Mouse (Mus musculus): Measurements from ENCODE around the gene Vars. TPM values are rescaled to one million over a fixed set of nuclear protein-coding genes. Genes with fewer than 3 reads are reported as not detected.
A peak's percentile ranks its signal among the peaks of the same experiment; 100 is the strongest.
"Not testable (repeated sequence)": the region's sequence is repeated elsewhere in the genome, so short reads cannot be mapped to it uniquely, and the experiment has no call there.

The Vars gene
- polyA plus RNA-seq, 1 experiment from 2014 or later: 74.0 TPM

DNA sequence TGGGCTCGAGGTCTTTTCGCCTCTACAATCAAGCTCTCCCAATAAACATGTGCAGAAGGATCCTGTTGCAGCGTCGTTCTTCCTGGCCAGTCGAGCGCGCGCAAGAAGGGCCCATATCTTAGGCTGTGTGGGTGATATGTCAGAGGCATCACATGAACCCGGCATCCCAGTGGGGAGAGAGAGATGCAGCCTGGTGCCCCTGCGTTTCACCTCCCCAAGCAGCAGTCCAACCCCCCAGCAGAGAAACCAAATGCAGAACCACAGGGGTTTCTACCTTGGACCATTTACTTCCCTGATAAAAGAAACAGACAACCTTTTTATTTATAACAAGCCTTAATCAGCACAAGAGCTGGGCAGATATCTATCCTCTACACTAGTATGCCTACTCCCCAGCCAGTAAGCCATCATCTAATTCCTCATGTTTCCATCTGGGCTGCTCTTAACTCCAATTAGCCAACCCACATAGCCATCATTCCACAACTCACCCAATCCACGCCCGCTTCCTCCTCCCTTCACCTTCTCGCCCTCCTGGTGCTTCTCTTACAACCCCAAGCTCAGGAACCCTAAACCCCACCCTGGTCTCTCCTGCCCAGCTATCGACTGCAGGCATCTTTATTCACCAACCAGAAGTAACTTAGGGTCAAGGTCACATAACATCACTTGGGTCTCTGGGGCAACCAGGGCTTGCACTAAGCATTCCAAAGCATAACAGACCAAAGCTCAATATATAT is 4.2 kb upstream of the Vars start:
- Histone ChIP-seq H3K4me2 (replicated peaks; ENCODE audit: low read depth) (peak overlapping the region; percentile 24; the same call in 1 of the 2 replicates), H3K4me1 (replicated peaks; ENCODE audit: control insufficient read depth, insufficient read depth, low read length) (peaks cover 8% of the 10 kb centered on the region; the same call in 1 of the 2 replicates), H3K27me3 (replicated peaks; ENCODE audit: control insufficient read depth, insufficient read depth, low read length) (no peaks in the 10 kb centered on the region), H3K4me3 (ENCODE audit: low read depth, low read length) (no peak overlapping the region), H3K9ac (ENCODE audit: low read depth, low read length) (no peak overlapping the region), H3K9me3 (ENCODE audit: control insufficient read depth) (no peaks in the 10 kb centered on the region), H3K27ac (ENCODE audit: low read depth, low read length) (no peak overlapping the region), H3K36me3 (ENCODE audit: control insufficient read depth, insufficient read depth) (no peaks in the 10 kb centered on the region; the same call in 1 of the 2 replicates)
- 83% methylated on average over 12 of the region's 14 CpGs for WGBS
- no peak for ATAC-seq
- TF ChIP-seq CTCF (IDR thresholded peaks at IDR 0.05; ENCODE audit: low read depth): no peak

DNA sequence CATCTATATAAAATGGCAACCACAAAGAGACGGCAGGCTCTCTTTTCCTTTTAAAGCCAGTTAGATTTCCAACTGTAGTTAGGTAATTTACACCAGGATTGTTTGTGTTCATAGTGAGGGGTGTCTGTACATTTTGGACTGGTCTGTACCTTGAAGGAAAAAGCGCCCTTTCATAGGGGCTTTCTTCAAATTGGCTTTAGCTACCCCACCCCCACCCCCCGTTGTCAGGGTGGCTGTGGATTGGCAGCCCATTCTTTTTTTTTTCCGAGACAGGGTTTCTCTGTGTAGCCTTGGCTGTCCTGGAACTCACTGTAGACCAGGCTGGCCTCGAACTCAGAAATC is 3.7 kb upstream of the Vars start:
- peak overlapping the region; percentile 24; the same call in 1 of the 2 replicates for H3K4me2 ChIP-seq (replicated peaks; ENCODE audit: low read depth)

DNA sequence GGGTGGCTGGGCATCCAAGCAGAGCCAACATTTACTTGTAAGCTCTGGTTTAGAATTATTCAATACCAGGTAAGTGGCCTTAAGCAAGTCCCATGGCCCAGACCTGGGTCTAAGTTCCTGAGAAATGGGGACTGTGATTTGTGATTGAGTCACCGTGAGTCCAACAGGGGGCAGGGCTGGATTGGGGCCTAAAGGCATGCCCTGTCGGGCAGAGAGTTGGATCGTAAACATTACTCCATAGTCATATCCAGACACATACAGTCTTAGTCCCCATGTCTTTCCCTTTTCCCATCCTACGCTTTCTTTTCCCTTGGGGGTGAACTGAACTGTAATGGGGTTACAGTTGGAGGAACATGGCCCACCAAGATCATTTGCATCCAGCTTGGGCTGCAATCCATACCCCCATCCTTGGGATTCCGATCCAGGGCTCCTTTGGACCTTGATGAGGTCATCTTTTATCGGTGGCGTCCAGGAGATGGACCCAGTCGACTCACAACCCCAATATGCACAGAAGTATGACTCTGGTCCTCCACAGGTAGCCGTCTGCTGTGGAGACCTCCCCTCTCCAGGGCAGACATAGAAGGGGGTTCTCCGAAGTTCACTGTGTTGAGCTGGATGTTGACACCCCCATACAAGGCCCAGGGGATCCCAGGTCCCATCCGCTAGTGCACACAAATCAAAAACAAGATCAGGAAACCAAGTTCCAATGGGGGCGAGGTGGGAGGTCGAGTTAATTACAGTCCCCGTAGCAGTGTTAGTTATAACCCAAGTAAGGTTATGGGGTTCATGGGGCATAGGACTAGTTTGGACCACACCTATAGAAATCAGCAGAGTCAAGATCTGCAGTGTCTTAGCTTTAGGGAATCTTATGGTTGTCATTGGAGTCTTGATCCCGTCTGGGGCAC is 2.0 kb upstream of the Vars start:
- peak; percentile 32; the same call in 1 of the 2 replicates for TF ChIP-seq CTCF (IDR thresholded peaks at IDR 0.05; ENCODE audit: low read depth)
- WGBS: 80% methylated on average over 15 of the region's 15 CpGs
- Histone ChIP-seq H3K9ac (ENCODE audit: low read depth, low read length) (0 out of 2 replicates have a peak overlapping the region, but pooled peaks have one; percentile 22), H3K27me3 (replicated peaks; ENCODE audit: control insufficient read depth, insufficient read depth, low read length) (no peaks in the 10 kb centered on the region), H3K9me3 (ENCODE audit: control insufficient read depth) (no peaks in the 10 kb centered on the region), H3K27ac (ENCODE audit: low read depth, low read length) (no peak overlapping the region; the same call in 1 of the 2 replicates), H3K36me3 (ENCODE audit: control insufficient read depth, insufficient read depth) (no peaks in the 10 kb centered on the region), H3K4me1 (replicated peaks; ENCODE audit: control insufficient read depth, insufficient read depth, low read length) (peaks cover 8% of the 10 kb centered on the region; the same call in 1 of the 2 replicates), H3K4me2 (replicated peaks; ENCODE audit: low read depth) (peak overlapping the region; percentile 96), H3K4me3 (ENCODE audit: low read depth, low read length) (peak overlapping the region; percentile 68; the same call in 1 of the 2 replicates)
- ATAC-seq: no peak

More for the DNA sequence above, 3.7 kb upstream of the Vars start:
- no peak for TF ChIP-seq CTCF (IDR thresholded peaks at IDR 0.05; ENCODE audit: low read depth)
- Histone ChIP-seq H3K27me3 (replicated peaks; ENCODE audit: control insufficient read depth, insufficient read depth, low read length) (no peaks in the 10 kb centered on the region), H3K9me3 (ENCODE audit: control insufficient read depth) (no peaks in the 10 kb centered on the region), H3K36me3 (ENCODE audit: control insufficient read depth, insufficient read depth) (no peaks in the 10 kb centered on the region; the same call in 1 of the 2 replicates), H3K9ac (ENCODE audit: low read depth, low read length) (no peak overlapping the region), H3K4me1 (replicated peaks; ENCODE audit: control insufficient read depth, insufficient read depth, low read length) (peaks cover 8% of the 10 kb centered on the region; the same call in 1 of the 2 replicates), H3K4me3 (ENCODE audit: low read depth, low read length) (no peak overlapping the region), H3K27ac (ENCODE audit: low read depth, low read length) (no peak overlapping the region)
- no peak for ATAC-seq
- WGBS: 81% methylated on average over 5 of the region's 5 CpGs

DNA sequence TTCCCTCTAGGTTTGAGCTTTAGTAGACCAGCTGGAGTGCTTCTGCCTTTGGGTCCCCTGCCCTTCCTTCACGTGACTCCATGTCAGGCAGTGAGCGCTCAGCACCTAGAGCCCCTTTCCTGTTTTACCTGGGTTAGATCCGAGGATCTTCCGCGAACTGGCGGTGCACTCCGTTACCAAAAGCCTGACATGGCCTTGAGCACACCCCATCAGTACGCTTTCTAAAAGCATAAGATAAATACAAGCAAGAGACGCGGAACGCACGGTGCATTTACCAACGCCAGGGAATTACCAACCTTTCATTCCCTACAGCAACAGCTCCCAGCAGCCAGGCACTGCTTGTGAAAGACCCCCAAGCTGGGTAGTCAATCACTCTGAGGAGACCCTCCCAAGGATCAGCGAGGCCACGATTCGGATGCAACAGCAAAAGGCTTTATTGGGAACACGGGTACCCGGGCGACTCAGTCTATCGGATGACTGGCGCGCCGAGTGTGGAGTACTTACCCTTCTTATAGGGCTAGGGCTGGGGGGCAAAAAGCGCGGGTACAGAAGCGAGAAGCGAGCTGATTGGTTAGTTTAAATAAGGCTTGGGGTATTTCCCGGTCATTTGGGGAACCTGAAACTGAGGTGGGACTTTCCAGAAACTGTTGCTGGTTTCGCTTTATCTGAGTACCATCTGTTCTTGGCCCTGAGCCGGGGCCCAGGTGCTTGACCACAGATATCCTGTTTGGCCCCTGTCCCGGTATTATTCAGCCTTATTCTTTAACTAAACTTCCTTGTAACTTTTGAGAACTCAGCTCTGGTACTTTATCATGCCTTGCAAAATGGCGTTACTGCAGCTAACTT is 693 bp upstream of the Vars start:
- H3K9me3 ChIP-seq (ENCODE audit: control insufficient read depth); ATAC-seq; H3K27me3 ChIP-seq (replicated peaks; ENCODE audit: control insufficient read depth, insufficient read depth, low read length); H3K4me1 ChIP-seq (replicated peaks; ENCODE audit: control insufficient read depth, insufficient read depth, low read length): not testable (repeated sequence)
- Histone ChIP-seq H3K9ac (ENCODE audit: low read depth, low read length) (peak overlapping the region; percentile 76), H3K4me2 (replicated peaks; ENCODE audit: low read depth) (peak overlapping the region; percentile 96), H3K36me3 (ENCODE audit: control insufficient read depth, insufficient read depth) (peaks cover 11% of the 10 kb centered on the region), H3K4me3 (ENCODE audit: low read depth, low read length) (peak overlapping the region; percentile 68), H3K27ac (ENCODE audit: low read depth, low read length) (peak overlapping the region; percentile 93)
- 9% methylated on average over 29 of the region's 32 CpGs for WGBS

DNA sequence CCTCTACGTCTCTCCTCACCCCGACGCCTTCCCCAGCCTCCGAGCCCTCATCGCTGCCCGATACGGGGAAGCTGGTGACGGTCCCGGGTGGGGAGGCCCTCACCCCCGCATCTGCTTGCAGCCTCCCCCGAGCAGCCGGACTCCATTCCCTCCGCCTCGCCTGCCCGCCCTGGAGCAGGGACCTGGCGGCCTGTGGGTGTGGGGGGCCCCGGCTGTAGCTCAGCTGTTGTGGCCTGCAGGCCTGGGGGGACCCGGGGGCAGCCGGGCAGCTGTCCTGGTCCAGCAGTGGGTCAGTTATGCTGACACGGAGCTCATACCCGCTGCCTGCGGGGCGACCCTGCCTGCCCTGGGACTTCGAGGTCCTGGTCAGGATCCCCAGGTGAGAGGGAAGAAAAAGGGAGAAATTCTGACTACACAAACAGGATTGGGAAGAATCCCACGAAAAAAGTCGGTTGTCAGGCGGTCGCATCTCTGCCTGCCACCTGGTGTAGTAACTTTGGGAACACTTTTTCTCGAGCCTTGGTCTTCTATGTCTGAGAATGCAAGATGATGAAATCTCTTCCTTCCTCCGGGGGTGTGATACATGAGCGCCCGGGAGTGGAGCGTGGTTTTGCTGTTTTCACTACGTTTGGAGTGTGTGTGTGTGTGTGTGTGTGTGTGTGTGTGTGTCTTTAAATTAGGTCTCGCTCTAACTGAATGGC is 815 bp downstream of the Vars start:
- Histone ChIP-seq H3K9me3 (ENCODE audit: control insufficient read depth) (no peaks in the 10 kb centered on the region), H3K4me3 (ENCODE audit: low read depth, low read length) (peak overlapping the region; percentile 68), H3K27me3 (replicated peaks; ENCODE audit: control insufficient read depth, insufficient read depth, low read length) (no peaks in the 10 kb centered on the region), H3K9ac (ENCODE audit: low read depth, low read length) (peak overlapping the region; percentile 76), H3K4me1 (replicated peaks; ENCODE audit: control insufficient read depth, insufficient read depth, low read length) (peaks cover 8% of the 10 kb centered on the region; the same call in 1 of the 2 replicates), H3K27ac (ENCODE audit: low read depth, low read length) (peak overlapping the region; percentile 93), H3K36me3 (ENCODE audit: control insufficient read depth, insufficient read depth) (peaks cover 22% of the 10 kb centered on the region), H3K4me2 (replicated peaks; ENCODE audit: low read depth) (peak overlapping the region; percentile 96)
- TF ChIP-seq CTCF (IDR thresholded peaks at IDR 0.05; ENCODE audit: low read depth): 0 out of 2 replicates have a peak, but pooled peaks have one; percentile 1
- peak; percentile 12; the same call in 1 of the 2 replicates for ATAC-seq
- WGBS: under 1% methylated on average over 35 of the region's 35 CpGs

All from intestine, postnatal 0 days (tissue).